Mouse (Mus musculus) bone marrow, adult 2 months (tissue): ENCODE results near the gene Kcnd3. TPM values are rescaled to one million over a fixed set of nuclear protein-coding genes. Genes with fewer than 3 reads are reported as not detected.

Experiments used
- H3K27ac ChIP-seq: fragments of 200-500 bp; 2 replicates; pipeline ENCODE4 v1.5.1; 2012; ENCODE audit warnings: low read depth, mild to moderate bottlenecking, control low read depth, inconsistent platforms, low read length; ENCODE audit not compliant: control insufficient read depth, poor library complexity, insufficient read depth
- H3K4me1 ChIP-seq: fragments of 200-500 bp; 2 replicates; pipeline ENCODE4 v1.6.1; 2011; ENCODE audit warnings: low read length; ENCODE audit not compliant: control insufficient read depth, insufficient read depth
- H3K4me3 ChIP-seq: fragments of 200-500 bp; replicated peaks from 2 replicates; pipeline ENCODE3; 2011; ENCODE audit warnings: mild to moderate bottlenecking, low read depth, low read length, control low read depth; ENCODE audit not compliant: control insufficient read depth
- CTCF ChIP-seq: fragments of 200-500 bp; IDR thresholded peaks from 2 replicates; pipeline ENCODE4 v1.5.1; 2011; ENCODE audit warnings: low read length, control low read depth; ENCODE audit not compliant: control insufficient read depth, insufficient read depth
- POLR2A ChIP-seq: fragments of 200-500 bp; IDR thresholded peaks from 2 replicates; pipeline ENCODE4 v1.6.1; 2011; ENCODE audit warnings: low read depth, mild to moderate bottlenecking, control low read depth, low read length, borderline replicate concordance; ENCODE audit not compliant: control insufficient read depth
- WGBS: fragments of 180-500 bp; shearing (Covaris S2); methylation state at CpG from one replicate; pipeline ENCODE4 v1.1.7; 2018; 5-methylcytosine and 5-hydroxymethylcytosine counted together
- polyA plus RNA-seq: library from polyadenylated mRNA; stranded (reverse); fragments of >200 nt; gene quantifications from 2 replicates; pipeline ENCODE4 v1.2.4, GENCODE M21; 2011; ENCODE audit warnings: low replicate concordance; ENCODE audit not compliant: missing spikeins, insufficient read depth, insufficient read length

The Kcnd3 gene
- polyA plus RNA-seq, 1 experiment = not detected

GRCm38 (mm10) chr3:105714091-105714819, 262.1 kb downstream of the Kcnd3 start:
- no peak overlapping the region for H3K27ac ChIP-seq
- H3K4me1 ChIP-seq = no peaks in the 10 kb centered on the region
- TF ChIP-seq POLR2A (no peak), CTCF (no peak)
- H3K4me3 ChIP-seq = no peak overlapping the region
- WGBS = 79% methylated on average over 8 of the region's 8 CpGs

DNA sequence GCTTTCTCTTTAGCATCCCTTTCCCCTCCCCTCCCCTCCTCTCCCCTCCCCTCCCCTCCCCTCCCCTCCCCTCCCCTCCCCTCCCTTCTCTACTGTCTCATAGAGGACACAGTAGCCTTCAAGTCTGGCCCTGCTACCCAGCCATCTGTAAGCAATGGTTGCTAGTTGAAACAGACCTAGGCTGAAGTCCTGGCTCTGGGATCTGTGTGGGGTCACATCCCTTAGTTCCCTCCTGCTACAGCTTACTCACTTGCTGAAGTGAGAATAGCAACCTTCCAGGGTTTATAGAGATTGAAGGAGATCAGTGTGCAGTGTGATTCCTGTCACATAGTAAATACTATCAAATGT, 262.7 kb downstream of the Kcnd3 start:
- Histone ChIP-seq H3K4me3 (no peak overlapping the region), H3K4me1 (no peaks in the 10 kb centered on the region), H3K27ac (no peak overlapping the region)
- TF ChIP-seq POLR2A (no peak), CTCF (no peak)

DNA sequence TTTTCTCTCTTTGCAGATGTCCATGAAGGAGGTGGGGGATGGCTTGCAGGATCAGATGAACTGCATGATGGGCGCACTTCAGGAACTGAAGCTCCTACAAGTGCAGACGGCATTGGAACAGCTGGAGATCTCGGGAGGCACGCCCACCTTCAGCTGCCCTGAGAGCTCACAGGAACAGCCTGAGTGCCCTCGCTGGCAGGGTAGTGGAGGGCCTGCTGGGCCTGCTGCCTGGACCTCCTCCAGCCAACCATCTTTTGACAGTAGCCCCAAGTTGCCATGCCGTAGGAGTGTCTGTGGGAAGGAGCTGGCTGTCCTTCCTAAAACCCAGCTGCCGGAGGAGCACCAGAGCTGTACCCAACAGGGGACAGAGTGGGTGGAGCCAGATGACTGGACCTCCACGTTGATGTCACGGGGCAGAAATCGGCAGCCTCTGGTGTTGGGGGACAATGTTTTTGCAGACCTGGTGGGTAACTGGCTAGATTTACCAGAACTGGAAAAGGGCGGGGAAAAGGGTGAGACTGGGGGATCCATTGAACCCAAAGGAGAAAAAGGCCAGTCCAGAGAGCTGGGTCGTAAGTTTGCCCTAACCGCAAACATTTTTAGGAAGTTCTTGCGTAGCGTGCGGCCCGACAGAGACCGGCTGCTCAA, 264.3 kb downstream of the Kcnd3 start:
- H3K4me3 ChIP-seq = no peak overlapping the region
- H3K27ac ChIP-seq = no peak overlapping the region
- TF ChIP-seq POLR2A (no peak), CTCF (no peak)
- 76% methylated on average over 18 of the region's 18 CpGs for WGBS
- H3K4me1 ChIP-seq = no peaks in the 10 kb centered on the region

- no peak for TF ChIP-seq CTCF
- TF ChIP-seq POLR2A = no peak
- H3K27ac ChIP-seq = no peak overlapping the region
- H3K4me3 ChIP-seq = no peak overlapping the region
- H3K4me1 ChIP-seq = no peaks in the 10 kb centered on the region
- WGBS = 85% methylated on average over 11 of the region's 11 CpGs
Measured at GRCm38 (mm10) chr3:105717856-105718555, 265.9 kb downstream of the Kcnd3 start.

GRCm38 (mm10) chr3:105718746-105719145, 266.6 kb downstream of the Kcnd3 start:
- WGBS = 71% methylated on average over 4 of the region's 4 CpGs
- H3K4me3 ChIP-seq = no peak overlapping the region
- H3K4me1 ChIP-seq = no peaks in the 10 kb centered on the region
- TF ChIP-seq POLR2A (no peak), CTCF (no peak)
- H3K27ac ChIP-seq = no peak overlapping the region

- no peak overlapping the region for H3K4me3 ChIP-seq
- H3K27ac ChIP-seq = no peak overlapping the region
- H3K4me1 ChIP-seq = no peaks in the 10 kb centered on the region
- TF ChIP-seq POLR2A = no peak
- 34% methylated on average over 4 of the region's 4 CpGs for WGBS
Measured at GRCm38 (mm10) chr3:105719979-105720378, 267.8 kb downstream of the Kcnd3 start.

DNA sequence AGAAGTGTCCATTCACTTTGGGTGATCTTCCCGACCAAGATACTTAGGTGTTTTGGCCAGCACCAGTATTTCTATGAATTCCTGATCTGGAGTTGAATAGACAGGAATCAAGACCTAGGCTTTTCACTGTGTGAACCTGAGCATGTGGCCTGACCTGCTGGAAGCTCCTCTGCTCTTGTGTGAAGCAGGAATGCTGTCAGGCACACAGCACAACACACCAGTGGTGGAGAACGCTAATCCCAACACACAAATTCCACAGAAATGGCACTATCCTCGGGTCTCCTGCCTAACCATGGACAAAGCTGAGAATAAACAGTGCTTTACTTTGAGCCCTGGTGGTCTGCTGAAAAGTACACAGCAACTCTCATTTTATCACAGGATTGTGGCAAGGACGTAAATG, 268.4 kb downstream of the Kcnd3 start:
- H3K4me3 ChIP-seq = no peak overlapping the region
- H3K27ac ChIP-seq = no peak overlapping the region
- 70% methylated on average over 4 of the region's 4 CpGs for WGBS
- no peak for TF ChIP-seq CTCF
- TF ChIP-seq POLR2A = no peak
- no peaks in the 10 kb centered on the region for H3K4me1 ChIP-seq

DNA sequence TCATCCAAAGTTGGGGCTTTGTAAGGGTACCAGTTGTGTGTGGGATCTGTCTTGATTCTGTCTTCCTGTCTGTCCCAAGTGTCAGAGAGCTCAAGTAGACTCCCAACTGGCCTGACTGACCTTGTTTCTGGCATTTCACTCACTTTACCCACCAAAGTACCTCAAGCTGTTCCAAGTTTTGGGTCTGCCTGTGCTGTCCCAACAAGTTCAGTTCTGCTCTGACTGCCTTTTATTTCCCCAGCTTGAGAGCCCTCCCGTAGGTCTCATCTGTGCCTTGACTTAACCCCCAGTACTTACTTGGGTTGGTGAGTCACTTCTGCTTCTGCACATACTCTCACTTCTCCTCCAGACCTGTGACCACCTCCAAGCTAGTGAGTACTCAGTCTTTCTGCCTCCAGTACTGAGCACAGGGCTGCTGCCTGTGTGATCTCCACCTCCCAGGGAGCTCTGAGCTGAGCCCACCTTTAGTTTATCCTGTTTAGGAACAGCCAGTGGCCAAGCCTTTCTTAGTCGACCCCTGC, 269.6 kb downstream of the Kcnd3 start:
- H3K4me3 ChIP-seq = no peak overlapping the region
- TF ChIP-seq POLR2A (no peak), CTCF (no peak)
- H3K4me1 ChIP-seq = no peaks in the 10 kb centered on the region
- H3K27ac ChIP-seq = no peak overlapping the region
- 45% methylated on average over 2 of the region's 2 CpGs for WGBS
